Mouse (Mus musculus) right cerebral cortex, postnatal 10 days (tissue): Measurements from ENCODE around the gene Hic1.

Experiments used
- DNase-seq, 2 experiments: peaks; one replicate each; pipeline ENCODE4 v3.0.0; 2021; ENCODE audit warnings: low spot score in 2 of 2

The Hic1 gene

GRCm38 (mm10) chr11:75119298-75119697 is 50.0 kb downstream of the Hic1 start:
- DNase-seq, result peak; percentile 40 to 57

- peak; percentile 34 to 69 for DNase-seq
Measured at GRCm38 (mm10) chr11:75118141-75118540, 51.2 kb downstream of the Hic1 start.

GRCm38 (mm10) chr11:75116379-75116778 is 52.9 kb downstream of the Hic1 start:
- DNase-seq, result no peak
